Mouse (Mus musculus) midbrain, embryonic 15.5 days (tissue): ENCODE data around the gene Slc5a5. TPM values are rescaled to one million over a fixed set of nuclear protein-coding genes. Genes with fewer than 3 reads are reported as not detected.
"Not testable (repeated sequence)": the region's sequence is repeated elsewhere in the genome, so short reads cannot be mapped to it uniquely, and the experiment has no call there.

ENCODE experiments used
- ATAC-seq: fragments of 200-750 bp; cut with Nextera tagmentation; replicated peaks from 2 replicates; pipeline ENCODE4 v1.8.0; 2017; ENCODE audit warnings: moderate TSS enrichment
- H3K27ac ChIP-seq: fragments of 300-500 bp; sonication (generic); 2 replicates; pipeline ENCODE4 v1.5.1; 2015; ENCODE audit warnings: mild to moderate bottlenecking, inconsistent platforms
- H3K27me3 ChIP-seq: fragments of 300-500 bp; sonication (generic); replicated peaks from 2 replicates; pipeline ENCODE4 v1.6.1; 2015; ENCODE audit warnings: inconsistent platforms
- H3K36me3 ChIP-seq: fragments of 300-500 bp; sonication (generic); replicated peaks from 2 replicates; pipeline ENCODE4 v1.6.1; 2015; ENCODE audit warnings: inconsistent platforms
- H3K4me1 ChIP-seq: fragments of 300-500 bp; sonication (generic); 2 replicates; pipeline ENCODE4 v1.6.1; 2015; ENCODE audit warnings: inconsistent platforms
- H3K4me2 ChIP-seq: fragments of 300-500 bp; sonication (generic); 2 replicates; pipeline ENCODE4 v1.6.1; 2015; ENCODE audit warnings: inconsistent platforms, mild to moderate bottlenecking, moderate library complexity
- H3K4me3 ChIP-seq: fragments of 300-500 bp; sonication (generic); 2 replicates; pipeline ENCODE4 v1.5.1; 2015; ENCODE audit warnings: mild to moderate bottlenecking, inconsistent platforms
- H3K9ac ChIP-seq: fragments of 300-500 bp; sonication (generic); 2 replicates; pipeline ENCODE4 v1.6.1; 2015; ENCODE audit warnings: mild to moderate bottlenecking, inconsistent platforms
- H3K9me3 ChIP-seq: fragments of 300-500 bp; sonication (generic); 2 replicates; pipeline ENCODE4 v1.6.1; 2016; ENCODE audit warnings: inconsistent platforms
- WGBS: fragments of 180-500 bp; shearing (Covaris S2); methylation state at CpG from one replicate; pipeline ENCODE4 v1.1.7; 2015; ENCODE audit warnings: mixed read lengths; 5-methylcytosine and 5-hydroxymethylcytosine counted together
- polyA plus RNA-seq: library from polyadenylated mRNA; unstranded; fragments of >200 nt; fragmentation: Nextera tagmentation; extraction: Ambion mirVana; gene quantifications from 2 replicates; pipeline ENCODE4 v1.2.1, GENCODE M21; 2015

The Slc5a5 gene
- polyA plus RNA-seq, 1 experiment from 2014 or later: 1.9 TPM

DNA sequence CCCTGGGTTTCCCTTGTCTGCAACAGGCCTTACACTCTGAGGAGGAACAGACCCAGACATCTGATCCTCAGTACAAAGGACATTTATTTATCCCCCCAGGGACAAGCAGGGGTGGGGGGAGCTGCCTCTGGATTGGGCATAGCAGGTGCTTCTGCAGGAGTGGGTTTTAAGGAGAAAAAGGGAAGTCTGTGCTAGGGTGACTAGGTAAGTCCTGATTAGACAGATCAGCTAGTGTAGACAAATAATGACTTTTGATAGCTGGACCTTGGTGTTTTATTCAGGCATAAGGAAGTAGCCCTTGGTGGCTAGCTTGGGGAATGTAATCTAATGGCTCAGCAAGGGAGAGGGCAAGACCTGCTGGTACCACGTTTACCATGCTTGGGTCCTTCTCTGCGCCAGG, 6.7 kb upstream of the Slc5a5 start:
- Histone ChIP-seq H3K9me3 (no peaks in the 10 kb centered on the region), H3K9ac (no peak overlapping the region), H3K27me3 (peaks cover 20% of the 10 kb centered on the region), H3K36me3 (peaks cover 12% of the 10 kb centered on the region), H3K4me1 (peaks cover 20% of the 10 kb centered on the region), H3K4me3 (no peak overlapping the region), H3K4me2 (no peak overlapping the region), H3K27ac (no peak overlapping the region)
- ATAC-seq: no peak
- 90% methylated on average over 2 of the region's 2 CpGs for WGBS

DNA sequence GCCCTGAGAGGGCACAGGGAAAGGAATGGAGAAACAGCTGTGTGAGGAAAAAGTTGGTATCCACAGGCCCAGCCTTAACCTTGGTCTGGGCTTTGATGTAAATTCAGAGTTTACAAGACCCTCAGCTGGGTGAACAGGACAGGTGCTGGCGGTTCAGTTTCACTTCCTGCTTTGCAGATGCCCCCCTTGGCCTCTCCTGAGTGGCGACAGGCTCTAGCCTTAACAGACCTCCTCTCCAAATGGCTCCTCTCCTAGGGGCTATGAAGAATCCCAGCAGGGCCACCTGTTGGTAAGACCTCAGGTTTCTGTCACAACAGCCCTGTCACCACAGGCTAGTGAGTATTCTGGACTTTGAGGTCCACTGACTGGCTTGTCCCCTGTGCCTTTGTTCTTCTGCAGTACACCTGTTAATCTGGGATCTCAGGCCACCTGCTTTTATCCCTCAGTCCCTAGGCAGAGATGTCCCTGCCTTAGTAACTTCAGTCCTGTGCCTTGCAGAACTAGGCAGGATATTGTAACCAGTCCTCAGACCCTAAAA, 6.2 kb upstream of the Slc5a5 start:
- Histone ChIP-seq H3K4me2 (peak overlapping the region; percentile 86; the same call in 1 of the 2 replicates), H3K4me3 (peak overlapping the region; percentile 91; the same call in 1 of the 2 replicates), H3K36me3 (peaks cover 17% of the 10 kb centered on the region), H3K4me1 (peaks cover 20% of the 10 kb centered on the region), H3K9ac (peak overlapping the region; percentile 34; the same call in 1 of the 2 replicates), H3K27me3 (peaks cover 20% of the 10 kb centered on the region), H3K27ac (peak overlapping the region; percentile 79; the same call in 1 of the 2 replicates), H3K9me3 (no peaks in the 10 kb centered on the region)
- WGBS: 54% methylated on average over 2 of the region's 2 CpGs
- ATAC-seq: no peak

GRCm38 (mm10) chr8:70897681-70898413, 5.3 kb upstream of the Slc5a5 start:
- H3K9ac ChIP-seq: peak overlapping the region; percentile 68
- peak overlapping the region; percentile 79 for H3K27ac ChIP-seq
- peaks cover 23% of the 10 kb centered on the region for H3K27me3 ChIP-seq
- ATAC-seq: peak; percentile 67
- H3K36me3 ChIP-seq: peaks cover 19% of the 10 kb centered on the region
- H3K4me1 ChIP-seq: peaks cover 21% of the 10 kb centered on the region
- 1% methylated on average over 20 of the region's 20 CpGs for WGBS
- H3K4me3 ChIP-seq: peak overlapping the region; percentile 91
- no peaks in the 10 kb centered on the region for H3K9me3 ChIP-seq
- peak overlapping the region; percentile 86 for H3K4me2 ChIP-seq

DNA sequence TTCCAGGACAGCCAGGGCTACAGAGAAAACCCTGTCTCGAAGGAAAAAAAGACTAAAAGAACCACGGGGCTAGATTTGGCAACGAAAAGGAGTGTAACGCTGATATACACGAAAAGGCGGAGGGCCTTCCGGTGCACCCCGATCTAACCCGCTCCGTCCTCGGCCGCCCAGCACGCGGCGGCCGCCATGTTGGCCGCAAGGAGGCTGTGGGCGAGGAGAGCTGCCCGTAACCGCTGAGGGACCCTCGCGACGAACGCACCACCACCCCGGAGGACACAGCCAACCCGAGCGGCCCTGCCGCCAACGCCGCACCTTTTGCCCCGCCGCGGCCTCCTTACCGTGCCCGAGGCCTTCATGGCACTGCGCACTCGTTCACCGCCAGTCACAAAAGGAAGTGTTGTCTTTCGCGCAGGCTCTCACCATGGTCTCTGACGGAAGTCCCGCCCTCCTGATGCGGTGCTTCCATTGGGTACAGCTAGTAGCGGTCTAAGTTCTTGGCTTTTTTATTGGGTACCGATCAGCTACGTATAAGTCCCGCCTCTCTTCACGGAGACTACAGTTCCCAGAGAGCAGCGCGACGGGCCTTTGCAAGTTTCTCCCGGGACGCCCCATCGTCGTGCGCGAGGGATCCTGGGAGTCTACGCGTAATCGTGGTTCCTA, 4.6 kb upstream of the Slc5a5 start, which contains the start of gene Rpl18a:
Rpl18a (minus strand) TSS at position 392 of the 660 bp plus-strand sequence.
- peak within 1 kb of the TSS; percentile 86 for H3K9ac ChIP-seq
- under 1% methylated on average over 60 of the region's 60 CpGs for WGBS

GRCm38 (mm10) chr8:70896316-70897020, 3.9 kb upstream of the Slc5a5 start:
- no peak for ATAC-seq
- Histone ChIP-seq H3K4me2 (peak overlapping the region; percentile 92), H3K9me3 (no peaks in the 10 kb centered on the region), H3K36me3 (peaks cover 19% of the 10 kb centered on the region), H3K27me3 (peaks cover 37% of the 10 kb centered on the region), H3K9ac (peak overlapping the region; percentile 86), H3K4me1 (peaks cover 30% of the 10 kb centered on the region), H3K4me3 (peak overlapping the region; percentile 91), H3K27ac (peak overlapping the region; percentile 85; the same call in 1 of the 2 replicates)
- WGBS: 4% methylated on average over 25 of the region's 25 CpGs

More for the DNA sequence above, 4.6 kb upstream of the Slc5a5 start, which contains the start of gene Rpl18a:
- Histone ChIP-seq H3K36me3 (peaks cover 19% of the 10 kb centered on the region), H3K27me3 (peaks cover 30% of the 10 kb centered on the region), H3K4me3 (peak within 1 kb of the TSS; percentile 91), H3K27ac (peak within 1 kb of the TSS; percentile 85), H3K4me1 (peaks cover 28% of the 10 kb centered on the region), H3K9me3 (no peaks in the 10 kb centered on the region), H3K4me2 (peak within 1 kb of the TSS; percentile 92)
- peak; percentile 98 for ATAC-seq

GRCm38 (mm10) chr8:70895571-70896259, 3.2 kb upstream of the Slc5a5 start:
- H3K4me1 ChIP-seq: peaks cover 30% of the 10 kb centered on the region
- WGBS: 82% methylated on average over 24 of the region's 24 CpGs
- H3K27me3 ChIP-seq: peaks cover 44% of the 10 kb centered on the region
- H3K4me3 ChIP-seq: peak overlapping the region; percentile 91
- H3K9me3 ChIP-seq, H3K27ac ChIP-seq, ATAC-seq, H3K9ac ChIP-seq: not testable (repeated sequence)
- peak overlapping the region; percentile 92 for H3K4me2 ChIP-seq
- peaks cover 19% of the 10 kb centered on the region for H3K36me3 ChIP-seq

GRCm38 (mm10) chr8:70894771-70895545, 2.4 kb upstream of the Slc5a5 start:
- Histone ChIP-seq H3K4me2 (no peak overlapping the region), H3K27me3 (peaks cover 52% of the 10 kb centered on the region), H3K9ac (no peak overlapping the region), H3K4me1 (peaks cover 30% of the 10 kb centered on the region), H3K9me3 (no peaks in the 10 kb centered on the region), H3K36me3 (peaks cover 19% of the 10 kb centered on the region), H3K27ac (no peak overlapping the region), H3K4me3 (no peak overlapping the region)
- 89% methylated on average over 8 of the region's 8 CpGs for WGBS
- no peak for ATAC-seq

DNA sequence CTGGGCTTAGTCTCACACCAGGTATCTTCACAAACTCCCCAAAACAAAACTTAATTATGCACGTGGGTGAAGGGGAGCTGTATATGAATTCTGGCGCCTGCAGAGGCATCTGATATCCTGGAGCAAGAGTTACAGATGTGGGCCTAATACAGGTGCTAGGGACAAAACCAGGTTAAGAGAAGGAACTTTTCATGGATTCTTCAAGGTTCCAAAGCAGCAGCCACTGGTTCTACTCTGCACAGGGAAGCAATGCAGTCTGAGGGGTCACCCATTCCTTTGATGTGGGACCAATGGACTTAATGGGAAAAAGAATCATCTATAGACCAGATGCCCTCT, 1.8 kb upstream of the Slc5a5 start:
- H3K9me3 ChIP-seq: no peaks in the 10 kb centered on the region
- H3K4me2 ChIP-seq: no peak overlapping the region
- peaks cover 19% of the 10 kb centered on the region for H3K36me3 ChIP-seq
- no peak overlapping the region for H3K4me3 ChIP-seq
- H3K27me3 ChIP-seq: peaks cover 52% of the 10 kb centered on the region
- H3K27ac ChIP-seq: no peak overlapping the region
- H3K4me1 ChIP-seq: peaks cover 30% of the 10 kb centered on the region
- H3K9ac ChIP-seq: no peak overlapping the region
- no peak for ATAC-seq
- 59% methylated on average over 2 of the region's 2 CpGs for WGBS

GRCm38 (mm10) chr8:70893656-70894384, 1.3 kb upstream of the Slc5a5 start:
- peaks cover 52% of the 10 kb centered on the region for H3K27me3 ChIP-seq
- ATAC-seq: no peak
- peaks cover 30% of the 10 kb centered on the region for H3K4me1 ChIP-seq
- H3K4me2 ChIP-seq: no peak overlapping the region
- H3K27ac ChIP-seq: no peak overlapping the region
- H3K36me3 ChIP-seq: peaks cover 19% of the 10 kb centered on the region
- 29% methylated on average over 12 of the region's 12 CpGs for WGBS
- no peak overlapping the region for H3K4me3 ChIP-seq
- no peak overlapping the region for H3K9ac ChIP-seq
- H3K9me3 ChIP-seq: no peaks in the 10 kb centered on the region

GRCm38 (mm10) chr8:70892896-70893655, 519 bp upstream of the Slc5a5 start:
- H3K36me3 ChIP-seq: peaks cover 19% of the 10 kb centered on the region
- peaks cover 24% of the 10 kb centered on the region for H3K4me1 ChIP-seq
- H3K9ac ChIP-seq: peak overlapping the region; percentile 26; the same call in 1 of the 2 replicates
- peaks cover 52% of the 10 kb centered on the region for H3K27me3 ChIP-seq
- H3K4me3 ChIP-seq: peak overlapping the region; percentile 22
- ATAC-seq: no peak
- no peaks in the 10 kb centered on the region for H3K9me3 ChIP-seq
- peak overlapping the region; percentile 36; the same call in 1 of the 2 replicates for H3K4me2 ChIP-seq
- no peak overlapping the region for H3K27ac ChIP-seq
- 31% methylated on average over 20 of the region's 20 CpGs for WGBS
